Mouse (Mus musculus) neural tube, embryonic 12.5 days (tissue): ENCODE measurements around the gene Maz. TPM values are rescaled to one million over a fixed set of nuclear protein-coding genes. Genes with fewer than 3 reads are reported as not detected.

Experiments
- ATAC-seq: fragments of 200-750 bp; cut with Nextera tagmentation; 2 replicates; pipeline ENCODE4 v1.8.0; 2017; ENCODE audit warnings: low read depth, mild to moderate bottlenecking, moderate TSS enrichment, moderate library complexity; ENCODE audit not compliant: low FRiP score
- H3K27ac ChIP-seq: fragments of 300-500 bp; sonication (generic); 2 replicates; pipeline ENCODE4 v1.5.1; 2016
- H3K27me3 ChIP-seq: fragments of 300-500 bp; sonication (generic); replicated peaks from 2 replicates; pipeline ENCODE4 v1.6.1; 2016; ENCODE audit warnings: mild to moderate bottlenecking
- H3K36me3 ChIP-seq: fragments of 300-500 bp; sonication (generic); 2 replicates; pipeline ENCODE4 v1.6.1; 2016; ENCODE audit warnings: mild to moderate bottlenecking
- H3K4me1 ChIP-seq: fragments of 300-500 bp; sonication (generic); 2 replicates; pipeline ENCODE4 v1.6.1; 2016
- H3K4me2 ChIP-seq: fragments of 300-500 bp; sonication (generic); replicated peaks from 2 replicates; pipeline ENCODE4 v1.6.1; 2016; ENCODE audit warnings: mild to moderate bottlenecking
- H3K4me3 ChIP-seq: fragments of 300-500 bp; sonication (generic); 2 replicates; pipeline ENCODE4 v1.5.1; 2016
- H3K9ac ChIP-seq: fragments of 300-500 bp; sonication (generic); 2 replicates; pipeline ENCODE4 v1.6.1; 2016; ENCODE audit warnings: mild to moderate bottlenecking
- H3K9me3 ChIP-seq: fragments of 300-500 bp; sonication (generic); 2 replicates; pipeline ENCODE4 v1.6.1; 2016; ENCODE audit warnings: mild to moderate bottlenecking
- WGBS: fragments of 180-500 bp; shearing (Covaris S2); methylation state at CpG from one replicate; pipeline ENCODE4 v1.1.7; 2016; 5-methylcytosine and 5-hydroxymethylcytosine counted together
- polyA plus RNA-seq: library from polyadenylated mRNA; unstranded; fragments of >200 nt; fragmentation: Nextera tagmentation; extraction: Ambion mirVana; gene quantifications from 2 replicates; pipeline ENCODE4 v1.2.1, GENCODE M21; 2016

Gene Maz
- polyA plus RNA-seq: 134 TPM in 2 replicates

- under 1% methylated on average over 51 of the region's 63 CpGs for whole genome bisulfite sequencing
- Histone ChIP-seq H3K4me2 (peak within 1 kb of the TSS; percentile 98), H3K9me3 (no peaks in the 10 kb centered on the region), H3K4me1 (peaks cover 38% of the 10 kb centered on the region), H3K36me3 (peaks cover 63% of the 10 kb centered on the region), H3K4me3 (peak within 1 kb of the TSS; percentile 98), H3K9ac (peak within 1 kb of the TSS; percentile 89), H3K27ac (peak within 1 kb of the TSS; percentile 98), H3K27me3 (no peaks in the 10 kb centered on the region)
- peak; percentile 88 for ATAC-seq
Measured at GRCm38 (mm10) chr7:127026984-127027726, at the start of gene Maz. Gene Maz (minus strand): TSS chr7:127027037.

GRCm38 (mm10) chr7:127076188-127076587, 49.4 kb upstream of the Maz start:
- WGBS: 90% methylated on average over 5 of the region's 5 CpGs
- H3K9ac ChIP-seq: no peak overlapping the region
- no peaks in the 10 kb centered on the region for H3K27me3 ChIP-seq
- no peak overlapping the region for H3K27ac ChIP-seq
- ATAC-seq: no peak
- H3K4me2 ChIP-seq: no peak overlapping the region
- H3K36me3 ChIP-seq: no peaks in the 10 kb centered on the region
- H3K4me1 ChIP-seq: no peaks in the 10 kb centered on the region
- no peak overlapping the region for H3K4me3 ChIP-seq
- no peaks in the 10 kb centered on the region for H3K9me3 ChIP-seq

GRCm38 (mm10) chr7:127073221-127073620, 46.4 kb upstream of the Maz start:
- ATAC-seq: no peak
- Histone ChIP-seq H3K4me2 (no peak overlapping the region), H3K27me3 (no peaks in the 10 kb centered on the region), H3K4me3 (no peak overlapping the region), H3K9me3 (no peaks in the 10 kb centered on the region), H3K27ac (no peak overlapping the region), H3K9ac (no peak overlapping the region), H3K4me1 (no peaks in the 10 kb centered on the region), H3K36me3 (no peaks in the 10 kb centered on the region)
- 81% methylated on average over 4 of the region's 4 CpGs for WGBS

- H3K4me2 ChIP-seq: no peak overlapping the region
- H3K36me3 ChIP-seq: no peaks in the 10 kb centered on the region
- H3K4me3 ChIP-seq: no peak overlapping the region
- no peaks in the 10 kb centered on the region for H3K27me3 ChIP-seq
- H3K4me1 ChIP-seq: no peaks in the 10 kb centered on the region
- 70% methylated on average over 4 of the region's 4 CpGs for WGBS
- no peak for ATAC-seq
- no peaks in the 10 kb centered on the region for H3K9me3 ChIP-seq
- no peak overlapping the region for H3K27ac ChIP-seq
- H3K9ac ChIP-seq: no peak overlapping the region
Measured at GRCm38 (mm10) chr7:127070871-127071413, 44.1 kb upstream of the Maz start.

GRCm38 (mm10) chr7:127066317-127066716, 39.5 kb upstream of the Maz start:
- H3K27ac ChIP-seq: no peak overlapping the region
- H3K27me3 ChIP-seq: no peaks in the 10 kb centered on the region
- no peaks in the 10 kb centered on the region for H3K4me1 ChIP-seq
- 79% methylated on average over 4 of the region's 4 CpGs for WGBS
- H3K36me3 ChIP-seq: no peaks in the 10 kb centered on the region
- no peaks in the 10 kb centered on the region for H3K9me3 ChIP-seq
- ATAC-seq: no peak
- no peak overlapping the region for H3K9ac ChIP-seq
- no peak overlapping the region for H3K4me3 ChIP-seq
- H3K4me2 ChIP-seq: no peak overlapping the region

- no peak overlapping the region for H3K9ac ChIP-seq
- H3K4me1 ChIP-seq: no peaks in the 10 kb centered on the region
- no peaks in the 10 kb centered on the region for H3K9me3 ChIP-seq
- H3K4me3 ChIP-seq: no peak overlapping the region
- H3K27ac ChIP-seq: no peak overlapping the region
- WGBS: 90% methylated on average over 6 of the region's 6 CpGs
- no peak overlapping the region for H3K4me2 ChIP-seq
- no peaks in the 10 kb centered on the region for H3K36me3 ChIP-seq
- H3K27me3 ChIP-seq: no peaks in the 10 kb centered on the region
- no peak for ATAC-seq
Measured at GRCm38 (mm10) chr7:127065538-127065937, 38.7 kb upstream of the Maz start.

GRCm38 (mm10) chr7:127055026-127055585, 28.3 kb upstream of the Maz start:
- Histone ChIP-seq H3K4me1 (no peaks in the 10 kb centered on the region), H3K27ac (no peak overlapping the region), H3K4me3 (no peak overlapping the region), H3K9ac (no peak overlapping the region), H3K4me2 (no peak overlapping the region), H3K27me3 (no peaks in the 10 kb centered on the region), H3K36me3 (no peaks in the 10 kb centered on the region), H3K9me3 (no peaks in the 10 kb centered on the region)
- ATAC-seq: no peak
- 76% methylated on average over 5 of the region's 5 CpGs for WGBS

GRCm38 (mm10) chr7:127041851-127042672, 15.2 kb upstream of the Maz start, which contains the start of gene Kif22:
Gene Kif22 (minus strand): TSS chr7:127042471.
- H3K36me3 ChIP-seq: 0 out of 2 replicates have a peak, but pooled peaks cover 6% of the 10 kb centered on the region
- peak within 1 kb of the TSS; percentile 68 for H3K9ac ChIP-seq
- H3K4me1 ChIP-seq: peaks cover 14% of the 10 kb centered on the region
- peak within 1 kb of the TSS; percentile 70 for H3K4me2 ChIP-seq
- WGBS: under 1% methylated on average over 53 of the region's 53 CpGs
- H3K9me3 ChIP-seq: no peaks in the 10 kb centered on the region
- H3K4me3 ChIP-seq: peak within 1 kb of the TSS; percentile 73
- H3K27ac ChIP-seq: no peak within 1 kb of the TSS
- H3K27me3 ChIP-seq: no peaks in the 10 kb centered on the region
- ATAC-seq: peak; percentile 48; the same call in 1 of the 2 replicates

- H3K27ac ChIP-seq: no peak overlapping the region
- H3K4me3 ChIP-seq: no peak overlapping the region
- WGBS: 47% methylated on average over 1 of the region's 1 CpGs
- no peaks in the 10 kb centered on the region for H3K27me3 ChIP-seq
- H3K9ac ChIP-seq: no peak overlapping the region
- peaks cover 67% of the 10 kb centered on the region for H3K36me3 ChIP-seq
- H3K4me1 ChIP-seq: peaks cover 8% of the 10 kb centered on the region
- no peak overlapping the region for H3K4me2 ChIP-seq
- no peak for ATAC-seq
- no peaks in the 10 kb centered on the region for H3K9me3 ChIP-seq
Measured at GRCm38 (mm10) chr7:127031244-127031643, 4.4 kb upstream of the Maz start.

- no peak for ATAC-seq
- no peak overlapping the region for H3K9ac ChIP-seq
- H3K27ac ChIP-seq: no peak overlapping the region
- H3K4me2 ChIP-seq: no peak overlapping the region
- H3K9me3 ChIP-seq: no peaks in the 10 kb centered on the region
- WGBS: 100% methylated on average over 1 of the region's 1 CpGs
- H3K27me3 ChIP-seq: no peaks in the 10 kb centered on the region
- H3K4me1 ChIP-seq: peaks cover 8% of the 10 kb centered on the region
- H3K4me3 ChIP-seq: no peak overlapping the region
- peaks cover 61% of the 10 kb centered on the region for H3K36me3 ChIP-seq
Measured at GRCm38 (mm10) chr7:127030172-127030571, 3.3 kb upstream of the Maz start.

- Histone ChIP-seq H3K4me1 (peaks cover 30% of the 10 kb centered on the region), H3K36me3 (peaks cover 63% of the 10 kb centered on the region), H3K4me3 (peak overlapping the region; percentile 98), H3K27ac (peak overlapping the region; percentile 98), H3K9ac (peak overlapping the region; percentile 61), H3K4me2 (peak overlapping the region; percentile 76), H3K27me3 (no peaks in the 10 kb centered on the region), H3K9me3 (no peaks in the 10 kb centered on the region)
- ATAC-seq: no peak
- WGBS: 68% methylated on average over 8 of the region's 8 CpGs
Measured at GRCm38 (mm10) chr7:127027885-127028284, 1.0 kb upstream of the Maz start.

- Histone ChIP-seq H3K27me3 (no peaks in the 10 kb centered on the region), H3K9ac (peak overlapping the region; percentile 89), H3K27ac (peak overlapping the region; percentile 98), H3K4me1 (peaks cover 43% of the 10 kb centered on the region), H3K9me3 (no peaks in the 10 kb centered on the region), H3K4me3 (peak overlapping the region; percentile 98), H3K36me3 (peaks cover 61% of the 10 kb centered on the region), H3K4me2 (peak overlapping the region; percentile 98)
- peak; percentile 8; the same call in 1 of the 2 replicates for ATAC-seq
- WGBS: 3% methylated on average over 5 of the region's 48 CpGs
Measured at GRCm38 (mm10) chr7:127026616-127026983, 237 bp downstream of the Maz start.
